ENCODE assay signal across 22 mouse cellular contexts in the genomic region with DNA sequence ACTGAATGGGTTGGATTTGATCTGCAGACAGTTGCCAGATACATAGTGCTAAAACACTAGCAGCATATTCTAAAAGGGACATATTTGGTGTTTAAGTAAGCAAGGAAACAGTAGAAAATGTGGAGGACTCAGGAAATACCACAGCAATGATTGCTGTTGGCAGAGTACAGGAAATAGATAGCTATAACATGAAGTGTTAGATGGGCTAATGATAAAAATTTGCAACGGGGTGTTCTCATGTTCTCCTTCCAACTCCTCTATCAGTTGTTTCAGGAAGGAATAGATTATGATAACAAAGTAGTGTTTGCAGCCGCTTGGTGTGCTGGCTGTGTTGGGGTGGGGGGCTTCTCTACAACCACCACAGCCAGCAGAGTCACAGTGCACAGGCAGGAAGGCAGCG. TPM values are rescaled to one million over a fixed set of nuclear protein-coding genes. Genes with fewer than 3 reads are reported as not detected.
A peak's percentile ranks its signal among the peaks of the same experiment; 100 is the strongest.
DNase-seq lines count a peak whose midpoint lies in the region; ATAC-seq and TF ChIP-seq lines count a peak whose summit lies in the region.
"Had no signal": no experiment of that assay in that cellular context is flagged by ENCODE, and none has a peak within 500 bp of the region (broad histone marks: within the 10 kb centered on the region; RNA-seq: fewer than 3 reads in every experiment).

No protein-coding gene starts in this region.

- no peak overlapping the region for H3K27ac ChIP-seq in heart, embryonic 12.5 days (ENCODE audit: poor library complexity, severe bottlenecking)
- no peak overlapping the region for H3K27ac ChIP-seq in intestine, embryonic 14.5 days (ENCODE audit: low read depth)
- H3K27ac ChIP-seq in intestine, embryonic 15.5 days: no peak overlapping the region
- 0 out of 2 replicates have a peak overlapping the region, but pooled peaks have one; percentile 0 for H3K27ac ChIP-seq in lung, postnatal 0 days (ENCODE audit: low read length)
- H3K27ac ChIP-seq in intestine, postnatal 0 days (ENCODE audit: low read depth, low read length): peak overlapping the region; percentile 2; the same call in 1 of the 2 replicates
- H3K27ac ChIP-seq: embryonic facial prominence, embryonic 12.5 days; forebrain, embryonic 13.5 days; hindbrain, embryonic 12.5 days; layer of hippocampus, adult 2 months; limb, embryonic 10.5 days; lung, embryonic 15.5 days had no signal

- H3K4me3 ChIP-seq in heart, embryonic 12.5 days: no peak overlapping the region
- H3K4me3 ChIP-seq in intestine, embryonic 14.5 days (ENCODE audit: low read depth, low read length): no peak overlapping the region
- H3K4me3 ChIP-seq in intestine, embryonic 15.5 days (replicated peaks): no peak overlapping the region
- no peak overlapping the region for H3K4me3 ChIP-seq in lung, postnatal 0 days (ENCODE audit: low read depth, low read length)
- no peak overlapping the region for H3K4me3 ChIP-seq in intestine, postnatal 0 days (ENCODE audit: low read depth, low read length)
- H3K4me3 ChIP-seq: embryonic facial prominence, embryonic 12.5 days; forebrain, embryonic 13.5 days; hindbrain, embryonic 12.5 days; layer of hippocampus, adult 2 months; limb, embryonic 10.5 days; lung, embryonic 15.5 days had no signal

- peak overlapping the region; percentile 36; the same call in 1 of the 2 replicates for H3K4me2 ChIP-seq in heart, embryonic 12.5 days
- no peak overlapping the region for H3K4me2 ChIP-seq in intestine, embryonic 14.5 days (ENCODE audit: low read length)
- H3K4me2 ChIP-seq in intestine, embryonic 15.5 days (replicated peaks): no peak overlapping the region
- H3K4me2 ChIP-seq in lung, postnatal 0 days (replicated peaks; ENCODE audit: low read depth, low read length): no peak overlapping the region
- no peak overlapping the region for H3K4me2 ChIP-seq in intestine, postnatal 0 days (replicated peaks; ENCODE audit: low read depth)
- H3K4me2 ChIP-seq: embryonic facial prominence, embryonic 12.5 days; forebrain, embryonic 13.5 days; hindbrain, embryonic 12.5 days; lung, embryonic 15.5 days had no signal

- no peak for TF ChIP-seq EP300 in lung, postnatal 0 days (IDR thresholded peaks at IDR 0.05)

- peaks cover 61% of the 10 kb centered on the region for H3K4me1 ChIP-seq in heart, embryonic 12.5 days (replicated peaks)
- no peaks in the 10 kb centered on the region; the same call in none of the 2 replicates for H3K4me1 ChIP-seq in intestine, embryonic 14.5 days (replicated peaks; ENCODE audit: control insufficient read depth, insufficient read depth, low read length)
- no peaks in the 10 kb centered on the region for H3K4me1 ChIP-seq in intestine, embryonic 15.5 days (replicated peaks)
- H3K4me1 ChIP-seq in lung, postnatal 0 days (ENCODE audit: insufficient read depth, low read depth, low read length): peaks cover 28% of the 10 kb centered on the region; the same call in 1 of the 2 replicates
- H3K4me1 ChIP-seq in intestine, postnatal 0 days (replicated peaks; ENCODE audit: control insufficient read depth, insufficient read depth, low read length): peaks cover 10% of the 10 kb centered on the region; the same call in 1 of the 2 replicates
- H3K4me1 ChIP-seq: embryonic facial prominence, embryonic 12.5 days; limb, embryonic 10.5 days had no signal

- no peaks in the 10 kb centered on the region for H3K9me3 ChIP-seq in heart, embryonic 12.5 days (replicated peaks)
- H3K9me3 ChIP-seq in intestine, embryonic 14.5 days (ENCODE audit: control insufficient read depth, low read length): no peaks in the 10 kb centered on the region
- H3K9me3 ChIP-seq in intestine, embryonic 15.5 days: no peaks in the 10 kb centered on the region
- H3K9me3 ChIP-seq in lung, postnatal 0 days (ENCODE audit: low read length): no peaks in the 10 kb centered on the region
- H3K9me3 ChIP-seq in intestine, postnatal 0 days (ENCODE audit: control insufficient read depth): no peaks in the 10 kb centered on the region
- H3K9me3 ChIP-seq: embryonic facial prominence, embryonic 12.5 days; forebrain, embryonic 13.5 days; hindbrain, embryonic 12.5 days; limb, embryonic 10.5 days; lung, embryonic 15.5 days had no signal

- no peak for ATAC-seq in heart, embryonic 12.5 days (ENCODE audit: insufficient number of reproducible peaks, low FRiP score)
- no peak for ATAC-seq in intestine, embryonic 14.5 days (replicated peaks; ENCODE audit: low FRiP score, low TSS enrichment, low read depth)
- ATAC-seq in intestine, embryonic 15.5 days: no peak
- ATAC-seq in lung, postnatal 0 days: no peak
- ATAC-seq in intestine, postnatal 0 days: no peak
- ATAC-seq: activated CD4-positive, CD25-positive, alpha-beta regulatory T cell, adult 4 months; forebrain, embryonic 13.5 days had no signal

- TF ChIP-seq CTCF in lung, postnatal 0 days (IDR thresholded peaks at IDR 0.05): no peak
- TF ChIP-seq CTCF in intestine, postnatal 0 days (IDR thresholded peaks at IDR 0.05; ENCODE audit: low read depth): no peak

- no peak for DNase-seq in heart, adult 9 months (ENCODE audit: low spot score in 2 of 2)
- DNase-seq in intestine, embryonic 14.5 days (ENCODE audit: low spot score): peak; percentile 6
- no peak for DNase-seq in lung, postnatal 0 days (ENCODE audit: low spot score)
- DNase-seq in lung, postnatal 10 days: no peak
- DNase-seq in right cerebral cortex, postnatal 4 days: no peak
- DNase-seq: adrenal gland, adult 8-10 months; cerebellum, adult 18-20 months; cerebellum, postnatal 14 days; kidney, adult 8-10 months; kidney, postnatal 14 days; midbrain, embryonic 14.5 days; right cerebral cortex, postnatal 14 days had no signal

- peaks cover 33% of the 10 kb centered on the region for H3K36me3 ChIP-seq in heart, embryonic 12.5 days
- H3K36me3 ChIP-seq in intestine, embryonic 14.5 days (ENCODE audit: control insufficient read depth, insufficient read depth, low read length): peaks cover 52% of the 10 kb centered on the region
- peaks cover 5% of the 10 kb centered on the region for H3K36me3 ChIP-seq in intestine, embryonic 15.5 days
- H3K36me3 ChIP-seq in lung, postnatal 0 days (ENCODE audit: insufficient read depth, low read length): no peaks in the 10 kb centered on the region
- peaks cover 24% of the 10 kb centered on the region for H3K36me3 ChIP-seq in intestine, postnatal 0 days (ENCODE audit: control insufficient read depth, insufficient read depth)

- WGBS in heart, embryonic 12.5 days: 38% methylated on average over 3 of the region's 3 CpGs
- WGBS in intestine, embryonic 14.5 days: 73% methylated on average over 3 of the region's 3 CpGs
- WGBS in intestine, embryonic 15.5 days: 71% methylated on average over 3 of the region's 3 CpGs
- 37% methylated on average over 3 of the region's 3 CpGs for WGBS in lung, postnatal 0 days
- WGBS in intestine, postnatal 0 days: 53% methylated on average over 3 of the region's 3 CpGs

- H3K9ac ChIP-seq in heart, embryonic 12.5 days: 0 out of 2 replicates have a peak overlapping the region, but pooled peaks have one; percentile 45
- no peak overlapping the region for H3K9ac ChIP-seq in intestine, embryonic 14.5 days (ENCODE audit: low read length)
- H3K9ac ChIP-seq in intestine, embryonic 15.5 days: no peak overlapping the region
- H3K9ac ChIP-seq in lung, postnatal 0 days (replicated peaks; ENCODE audit: low read depth): no peak overlapping the region
- H3K9ac ChIP-seq in intestine, postnatal 0 days (ENCODE audit: low read depth, low read length): no peak overlapping the region
- H3K9ac ChIP-seq: embryonic facial prominence, embryonic 12.5 days; forebrain, embryonic 13.5 days; hindbrain, embryonic 12.5 days; lung, embryonic 15.5 days had no signal

- no peaks in the 10 kb centered on the region for H3K27me3 ChIP-seq in heart, embryonic 12.5 days (replicated peaks)
- H3K27me3 ChIP-seq in intestine, embryonic 14.5 days (replicated peaks; ENCODE audit: control insufficient read depth, insufficient read depth, low read length): no peaks in the 10 kb centered on the region
- no peaks in the 10 kb centered on the region for H3K27me3 ChIP-seq in intestine, embryonic 15.5 days (replicated peaks)
- H3K27me3 ChIP-seq in lung, postnatal 0 days (replicated peaks; ENCODE audit: insufficient read depth, low read length): no peaks in the 10 kb centered on the region
- H3K27me3 ChIP-seq in intestine, postnatal 0 days (replicated peaks; ENCODE audit: control insufficient read depth, insufficient read depth, low read length): no peaks in the 10 kb centered on the region
- H3K27me3 ChIP-seq: embryonic facial prominence, embryonic 12.5 days; forebrain, embryonic 13.5 days; hindbrain, embryonic 12.5 days; lung, embryonic 15.5 days had no signal

RNA-seq across cellular contexts. Expression of gene Selenof, which starts 11.7 kb away (rescaled TPM):
- polyA plus RNA-seq in heart, embryonic 12.5 days (2016; fragmentation: Nextera tagmentation; extraction: Ambion mirVana): 405 and 413 TPM in 2 replicates
- polyA plus RNA-seq in intestine, embryonic 14.5 days (2014; fragmentation: Nextera tagmentation; extraction: Ambion mirVana): 448 and 458 TPM in 2 replicates
- polyA plus RNA-seq in intestine, embryonic 15.5 days (2015; fragmentation: Nextera tagmentation; extraction: Ambion mirVana): 618 and 622 TPM in 2 replicates
- 837 and 926 TPM in 2 replicates for polyA plus RNA-seq in lung, postnatal 0 days (2015; fragmentation: Nextera tagmentation; extraction: Ambion mirVana)
- polyA plus RNA-seq in intestine, postnatal 0 days (2015; fragmentation: Nextera tagmentation; extraction: Ambion mirVana): 504 and 571 TPM in 2 replicates

RNA-seq across cellular contexts. Expression of gene Hs2st1, which starts 11.9 kb away (rescaled TPM):
- polyA plus RNA-seq in heart, embryonic 12.5 days (2016; fragmentation: Nextera tagmentation; extraction: Ambion mirVana): 11.6 and 11.7 TPM in 2 replicates
- 13.7 and 14.3 TPM in 2 replicates for polyA plus RNA-seq in intestine, embryonic 14.5 days (2014; fragmentation: Nextera tagmentation; extraction: Ambion mirVana)
- polyA plus RNA-seq in intestine, embryonic 15.5 days (2015; fragmentation: Nextera tagmentation; extraction: Ambion mirVana): 9.4 and 10.3 TPM in 2 replicates
- polyA plus RNA-seq in lung, postnatal 0 days (2015; fragmentation: Nextera tagmentation; extraction: Ambion mirVana): 25.1 and 29.3 TPM in 2 replicates
- polyA plus RNA-seq in intestine, postnatal 0 days (2015; fragmentation: Nextera tagmentation; extraction: Ambion mirVana): 6.1 and 6.9 TPM in 2 replicates

Comparison
In these comparisons a context has a peak if more than half of its experiments do, and no peak if none do; other contexts are left out.
1. H3K27ac ChIP-seq: peak in lung, postnatal 0 days (single experiment) and intestine, postnatal 0 days (single experiment); none in heart, embryonic 12.5 days (single experiment), intestine, embryonic 14.5 days (single experiment) and intestine, embryonic 15.5 days (single experiment).